Mouse (Mus musculus) embryo, embryonic 10.5 days (tissue): ENCODE measurements around the gene Gm20388.
"Not testable (repeated sequence)": the region's sequence is repeated elsewhere in the genome, so short reads cannot be mapped to it uniquely, and the experiment has no call there.

Source experiments
- DNase-seq: peaks from one replicate; pipeline ENCODE4 v3.0.0-alpha.2; 2015; ENCODE audit warnings: low spot score

Gm20388 gene

GRCm38 (mm10) chr8:123789970-123790369, 3879.3 kb downstream of the Gm20388 start:
- peak; percentile 96 for DNase-seq

- DNase-seq, result peak; percentile 72
Measured at GRCm38 (mm10) chr8:123791101-123791844, 3880.6 kb downstream of the Gm20388 start.

- DNase-seq, result no peak
Measured at GRCm38 (mm10) chr8:123791845-123792225, 3881.2 kb downstream of the Gm20388 start.

GRCm38 (mm10) chr8:123793900-123794299, 3883.3 kb downstream of the Gm20388 start:
- DNase-seq, result no peak

GRCm38 (mm10) chr8:123794766-123795165, 3884.1 kb downstream of the Gm20388 start:
- no peak for DNase-seq

GRCm38 (mm10) chr8:123796758-123797157, 3886.1 kb downstream of the Gm20388 start:
- no peak for DNase-seq

GRCm38 (mm10) chr8:123797928-123798327, 3887.3 kb downstream of the Gm20388 start:
- DNase-seq, result no peak

GRCm38 (mm10) chr8:123799434-123799833, 3888.8 kb downstream of the Gm20388 start:
- no peak for DNase-seq

GRCm38 (mm10) chr8:123799885-123800284, 3889.2 kb downstream of the Gm20388 start:
- DNase-seq, result peak; percentile 82

GRCm38 (mm10) chr8:123800867-123801266, 3890.2 kb downstream of the Gm20388 start:
- no peak for DNase-seq

- DNase-seq, result no peak
Measured at GRCm38 (mm10) chr8:123801538-123801937, 3890.9 kb downstream of the Gm20388 start.

- DNase-seq, result no peak
Measured at GRCm38 (mm10) chr8:123803639-123804038, 3893.0 kb downstream of the Gm20388 start.

GRCm38 (mm10) chr8:123804586-123804985, 3893.9 kb downstream of the Gm20388 start:
- no peak for DNase-seq

- no peak for DNase-seq
Measured at GRCm38 (mm10) chr8:123805209-123805717, 3894.6 kb downstream of the Gm20388 start.

- DNase-seq, result peak; percentile 92
Measured at GRCm38 (mm10) chr8:123805718-123806373, 3895.2 kb downstream of the Gm20388 start, which contains the start of gene Rab4a. Rab4a (plus strand) TSS chr8:123805985.

GRCm38 (mm10) chr8:123806374-123806935, 3895.8 kb downstream of the Gm20388 start:
- DNase-seq, result no peak

GRCm38 (mm10) chr8:123807024-123807431, 3896.4 kb downstream of the Gm20388 start:
- DNase-seq, result peak; percentile 58

GRCm38 (mm10) chr8:123807852-123808573, 3897.4 kb downstream of the Gm20388 start:
- DNase-seq, result no peak

- DNase-seq, result no peak
Measured at GRCm38 (mm10) chr8:123808671-123809070, 3898.0 kb downstream of the Gm20388 start.

- DNase-seq, result not testable (repeated sequence)
Measured at GRCm38 (mm10) chr8:123809342-123809741, 3898.7 kb downstream of the Gm20388 start.

GRCm38 (mm10) chr8:123812227-123812626, 3901.6 kb downstream of the Gm20388 start:
- no peak for DNase-seq
